Mouse (Mus musculus) intestine, embryonic 16.5 days (tissue): Measurements from ENCODE around the gene Ugt1a1. TPM values are rescaled to one million over a fixed set of nuclear protein-coding genes. Genes with fewer than 3 reads are reported as not detected.

Experiments
- ATAC-seq: fragments of 200-750 bp; cut with Nextera tagmentation; 2 replicates; pipeline ENCODE4 v1.8.0; 2017; ENCODE audit warnings: moderate TSS enrichment, moderate library complexity
- H3K27ac ChIP-seq: fragments of 300-500 bp; sonication (generic); 2 replicates; pipeline ENCODE4 v1.5.1; 2014; ENCODE audit warnings: mild to moderate bottlenecking, low read length
- H3K27me3 ChIP-seq: fragments of 300-500 bp; sonication (generic); replicated peaks from 2 replicates; pipeline ENCODE4 v1.6.1; 2014; ENCODE audit warnings: low read length, control low read depth, mixed read lengths; ENCODE audit not compliant: control insufficient read depth, insufficient read depth
- H3K36me3 ChIP-seq: fragments of 300-500 bp; sonication (generic); 2 replicates; pipeline ENCODE4 v1.6.1; 2014; ENCODE audit warnings: low read length, control low read depth; ENCODE audit not compliant: control insufficient read depth, insufficient read depth
- H3K4me1 ChIP-seq: fragments of 300-500 bp; sonication (generic); 2 replicates; pipeline ENCODE4 v1.6.1; 2014; ENCODE audit warnings: low read length, control low read depth, mixed read lengths; ENCODE audit not compliant: control insufficient read depth, insufficient read depth
- H3K4me2 ChIP-seq: fragments of 300-500 bp; sonication (generic); 2 replicates; pipeline ENCODE4 v1.6.1; 2014; ENCODE audit warnings: low read depth, low read length, control low read depth
- H3K4me3 ChIP-seq: fragments of 300-500 bp; sonication (generic); 2 replicates; pipeline ENCODE4 v1.5.1; 2014; ENCODE audit warnings: mild to moderate bottlenecking, low read length
- H3K9ac ChIP-seq: fragments of 300-500 bp; sonication (generic); 2 replicates; pipeline ENCODE4 v1.6.1; 2014; ENCODE audit warnings: low read depth, low read length
- H3K9me3 ChIP-seq: fragments of 300-500 bp; sonication (generic); 2 replicates; pipeline ENCODE4 v1.6.1; 2016; ENCODE audit warnings: low read length, control low read depth; ENCODE audit not compliant: control insufficient read depth
- WGBS: fragments of 180-500 bp; shearing (Covaris S2); extraction: QIAGEN DNeasy Blood & Tissue Kit; methylation state at CpG from one replicate; pipeline ENCODE4 v1.1.7; 2014; 5-methylcytosine and 5-hydroxymethylcytosine counted together
- polyA plus RNA-seq: library from polyadenylated mRNA; unstranded; fragments of >200 nt; fragmentation: Nextera tagmentation; extraction: Ambion mirVana; gene quantifications from 2 replicates; pipeline ENCODE4 v1.2.1, GENCODE M21; 2015

The Ugt1a1 gene
- polyA plus RNA-seq, 1 experiment from 2014 or later = 55.9 TPM

DNA sequence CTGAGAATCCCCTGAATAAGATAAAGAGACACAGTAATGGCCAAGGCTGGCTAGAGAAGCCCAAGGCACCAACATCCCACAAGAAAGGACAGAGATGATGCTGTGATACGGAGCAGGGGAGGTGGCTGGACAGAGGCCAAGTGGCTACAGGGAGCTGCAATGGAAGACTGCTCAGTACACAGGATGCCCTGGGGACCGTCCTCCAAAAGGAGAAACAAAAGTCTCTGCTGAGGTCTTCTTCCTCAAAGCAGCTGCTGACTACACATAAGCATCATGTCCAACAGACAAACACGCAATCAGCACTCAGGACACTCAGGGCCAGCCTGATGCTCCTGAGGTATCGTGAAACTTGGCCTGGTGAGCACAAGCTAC, 53.1 kb downstream of the Ugt1a1 start:
- Histone ChIP-seq H3K4me2 (no peak overlapping the region), H3K36me3 (peaks cover 92% of the 10 kb centered on the region), H3K4me3 (no peak overlapping the region), H3K27ac (no peak overlapping the region), H3K27me3 (no peaks in the 10 kb centered on the region), H3K9ac (no peak overlapping the region), H3K9me3 (no peaks in the 10 kb centered on the region), H3K4me1 (0 out of 2 replicates have a peak, but pooled peaks cover 8% of the 10 kb centered on the region)
- ATAC-seq = no peak
- WGBS = 77% methylated on average over 4 of the region's 4 CpGs

DNA sequence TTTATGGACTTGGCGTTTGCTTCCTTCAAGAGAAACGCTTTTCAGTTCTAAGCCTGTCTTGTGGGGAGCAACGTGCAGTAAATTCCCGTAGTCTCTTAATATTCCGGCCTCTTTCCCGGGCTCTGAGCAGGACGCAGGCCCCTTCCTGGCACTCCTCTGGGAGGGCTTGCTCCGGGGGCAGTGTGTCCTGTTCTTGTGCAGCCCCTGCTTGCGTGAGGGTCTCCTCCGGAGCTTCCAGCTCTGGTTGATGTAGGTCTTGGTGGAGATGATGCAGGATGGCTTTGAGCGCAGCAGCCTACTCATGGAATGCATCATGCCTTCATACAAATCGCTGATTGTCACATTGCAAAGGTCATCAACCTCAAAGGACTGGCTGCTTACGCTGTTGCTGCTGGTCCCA, 54.4 kb downstream of the Ugt1a1 start:
- no peak overlapping the region for H3K9ac ChIP-seq
- no peak overlapping the region for H3K4me3 ChIP-seq
- no peaks in the 10 kb centered on the region for H3K9me3 ChIP-seq
- 0 out of 2 replicates have a peak, but pooled peaks cover 5% of the 10 kb centered on the region for H3K4me1 ChIP-seq
- no peak overlapping the region for H3K4me2 ChIP-seq
- no peak for ATAC-seq
- 89% methylated on average over 13 of the region's 13 CpGs for WGBS
- H3K27ac ChIP-seq = no peak overlapping the region
- H3K36me3 ChIP-seq = peaks cover 88% of the 10 kb centered on the region
- no peaks in the 10 kb centered on the region for H3K27me3 ChIP-seq

DNA sequence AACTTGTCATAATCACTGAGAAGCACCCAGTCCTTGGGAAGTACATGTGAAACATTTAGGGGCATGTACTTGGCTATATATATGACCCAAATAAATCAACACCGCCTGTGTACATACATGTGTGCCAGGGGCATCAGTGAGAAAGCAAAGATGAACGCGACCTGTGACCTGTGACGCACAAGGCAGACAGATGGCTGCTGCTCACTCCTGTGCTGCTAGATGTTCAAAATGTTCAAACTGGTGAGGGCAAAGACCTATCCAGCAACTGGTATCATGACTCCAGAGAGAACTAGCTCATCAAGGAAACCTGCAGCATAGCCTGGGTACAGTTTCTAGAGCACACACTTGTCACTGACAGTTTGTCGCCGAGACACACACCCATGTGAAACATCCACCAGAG, 55.7 kb downstream of the Ugt1a1 start:
- H3K4me1 ChIP-seq = 0 out of 2 replicates have a peak, but pooled peaks cover 2% of the 10 kb centered on the region
- H3K9ac ChIP-seq = no peak overlapping the region
- H3K36me3 ChIP-seq = peaks cover 87% of the 10 kb centered on the region
- no peaks in the 10 kb centered on the region for H3K9me3 ChIP-seq
- H3K27me3 ChIP-seq = no peaks in the 10 kb centered on the region
- H3K27ac ChIP-seq = no peak overlapping the region
- ATAC-seq = no peak
- H3K4me2 ChIP-seq = no peak overlapping the region
- no peak overlapping the region for H3K4me3 ChIP-seq
- 94% methylated on average over 6 of the region's 6 CpGs for WGBS

DNA sequence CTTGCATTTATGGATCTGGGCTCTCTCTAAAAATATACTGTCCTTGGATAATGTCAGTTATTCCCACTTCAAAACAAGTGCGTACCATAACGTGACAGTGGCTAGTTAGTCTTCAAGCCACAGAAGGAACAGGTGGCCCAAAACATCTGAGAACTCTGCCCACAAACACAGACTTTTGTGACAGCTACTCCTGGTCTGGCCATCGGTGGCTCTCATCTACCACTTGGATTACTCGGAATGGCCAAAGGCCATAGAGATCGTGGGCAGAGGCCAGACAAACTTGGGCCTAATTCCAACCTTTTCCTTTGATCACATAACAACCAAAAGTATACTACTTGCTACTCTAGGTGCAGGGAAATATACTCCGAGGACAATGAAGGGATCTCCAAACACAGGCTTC, 56.3 kb downstream of the Ugt1a1 start:
- peaks cover 86% of the 10 kb centered on the region for H3K36me3 ChIP-seq
- no peak overlapping the region for H3K27ac ChIP-seq
- WGBS = 87% methylated on average over 6 of the region's 6 CpGs
- no peak overlapping the region for H3K4me2 ChIP-seq
- no peak overlapping the region for H3K4me3 ChIP-seq
- no peak overlapping the region for H3K9ac ChIP-seq
- H3K4me1 ChIP-seq = no peaks in the 10 kb centered on the region
- H3K9me3 ChIP-seq = no peaks in the 10 kb centered on the region
- H3K27me3 ChIP-seq = no peaks in the 10 kb centered on the region
- no peak for ATAC-seq

Other genes with a start within 250 kb of the Ugt1a1 start
- gene Usp40, start 203.4 kb upstream of the Ugt1a1 start, polyA plus RNA-seq = 27.4 and 28.4 TPM in 2 replicates
- gene Ugt1a10, start 156.6 kb upstream of the Ugt1a1 start, polyA plus RNA-seq = not detected in 2 replicates
- gene Ugt1a9, start 141.2 kb upstream of the Ugt1a1 start, polyA plus RNA-seq = 17.8 and 23.5 TPM in 2 replicates
- not detected in 2 replicates for gene Ugt1a8, start 124.1 kb upstream of the Ugt1a1 start, polyA plus RNA-seq
- 82.7 and 89.2 TPM in 2 replicates for gene Ugt1a7c, start 116.9 kb upstream of the Ugt1a1 start, polyA plus RNA-seq
- 0.36 and 0.49 TPM in 2 replicates for gene Ugt1a6b, start 108.7 kb upstream of the Ugt1a1 start, polyA plus RNA-seq
- gene Ugt1a6a, start 77.2 kb upstream of the Ugt1a1 start, polyA plus RNA-seq = 9.0 and 11.0 TPM in 2 replicates
- not detected in 2 replicates for gene Ugt1a5, start 45.9 kb upstream of the Ugt1a1 start, polyA plus RNA-seq
- gene Ugt1a2, start 11.4 kb upstream of the Ugt1a1 start, polyA plus RNA-seq = 0.37 TPM in 1 of 2 replicates, not detected in the other
- 5.7 and 8.0 TPM in 2 replicates for gene Dnajb3, start 6.2 kb upstream of the Ugt1a1 start, polyA plus RNA-seq
- 0.76 and 0.88 TPM in 2 replicates for gene Mroh2a, start 15.0 kb downstream of the Ugt1a1 start, polyA plus RNA-seq
- 135 and 141 TPM in 2 replicates for gene Hjurp, start 65.7 kb downstream of the Ugt1a1 start, polyA plus RNA-seq
- not detected in 2 replicates for gene Trpm8, start 65.7 kb downstream of the Ugt1a1 start, polyA plus RNA-seq
- gene Spp2, start 195.0 kb downstream of the Ugt1a1 start, polyA plus RNA-seq = 18.2 and 19.7 TPM in 2 replicates